Mouse (Mus musculus): ENCODE measurements around the gene Chst14.

DNA sequence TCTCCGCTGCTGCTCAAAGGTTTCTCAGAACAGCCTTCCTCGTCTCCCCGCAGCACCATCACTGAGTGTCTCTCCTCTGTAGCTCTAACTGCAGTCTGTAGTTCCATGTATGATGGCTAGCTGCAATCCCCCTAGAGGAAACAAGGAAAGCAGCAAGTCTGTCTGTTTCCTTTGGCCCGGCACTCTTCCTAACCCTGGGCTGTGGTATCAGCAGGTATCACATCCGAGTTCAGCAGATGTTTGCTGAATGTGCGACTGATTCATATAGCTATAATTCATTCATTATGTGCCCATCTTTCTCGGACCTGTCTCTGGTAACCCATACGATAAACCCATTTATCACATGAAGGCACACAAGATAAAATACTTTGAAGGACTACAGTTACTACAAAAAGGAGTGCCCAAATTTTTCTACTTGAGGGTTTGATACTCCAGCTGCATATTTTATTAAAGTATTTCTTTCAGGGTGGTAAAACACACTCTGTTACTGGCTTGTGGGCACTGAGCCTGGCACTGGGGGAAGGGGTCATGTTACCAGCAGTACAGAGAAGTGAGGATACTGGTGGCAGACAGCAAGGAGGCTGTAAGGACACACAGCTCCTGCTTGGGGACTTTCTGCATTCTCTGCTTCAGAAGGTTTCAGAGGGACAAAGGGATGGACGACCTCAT lies 36.8 kb downstream of the Chst14 start:
- no peak for TF ChIP-seq CTCF (IDR thresholded peaks at IDR 0.05; ENCODE audit: extremely low read depth, insufficient read depth, insufficient read length, insufficient replicate concordance)
- TF ChIP-seq POLR2A (IDR thresholded peaks at IDR 0.05; ENCODE audit: low read depth, low read length): no peak

All from spleen, adult 2 months (tissue).